Mouse (Mus musculus) erythroblast, embryonic 14.5 days (primary cell): Measurements from ENCODE around the gene Ttc7.

Source experiments
- GATA1 ChIP-seq: IDR thresholded peaks from 2 replicates; pipeline ENCODE4 v1.6.1; 2012; ENCODE audit warnings: low read length, inconsistent platforms, mixed read lengths
- TAL1 ChIP-seq: IDR thresholded peaks from 3 replicates; pipeline ENCODE4 v1.6.1; 2012; ENCODE audit warnings: low read length, inconsistent platforms, mixed read lengths

GRCm38 (mm10) chr17:87350471-87351240 is 68.0 kb downstream of the Ttc7 start:
- no peak for TF ChIP-seq TAL1
- TF ChIP-seq GATA1: no peak
